Mouse (Mus musculus) olfactory bulb, adult 2 months (tissue): ENCODE results near the gene Stk38. TPM values are rescaled to one million over a fixed set of nuclear protein-coding genes. Genes with fewer than 3 reads are reported as not detected.

Source experiments
- H3K27ac ChIP-seq: fragments of 200-500 bp; 2 replicates; pipeline ENCODE4 v1.5.1; 2012; ENCODE audit warnings: low read depth, low read length; ENCODE audit not compliant: insufficient read depth
- H3K4me1 ChIP-seq: fragments of 200-500 bp; 2 replicates; pipeline ENCODE4 v1.6.1; 2012; ENCODE audit warnings: low read length; ENCODE audit not compliant: control insufficient read depth, insufficient read depth
- H3K4me3 ChIP-seq: fragments of 200-500 bp; 2 replicates; pipeline ENCODE4 v1.5.1; 2012; ENCODE audit warnings: mild to moderate bottlenecking, low read depth, low read length, moderate library complexity; ENCODE audit not compliant: insufficient read depth
- CTCF ChIP-seq: fragments of 200-500 bp; IDR thresholded peaks from 2 replicates; pipeline ENCODE4 v1.5.1; 2012; ENCODE audit warnings: low read depth, mild to moderate bottlenecking, low read length, moderate library complexity; ENCODE audit not compliant: insufficient read depth
- POLR2A ChIP-seq: fragments of 200-500 bp; IDR thresholded peaks from 2 replicates; pipeline ENCODE4 v1.6.1; 2012; ENCODE audit warnings: mild to moderate bottlenecking, low read depth, low read length, moderate library complexity; ENCODE audit not compliant: insufficient read depth
- WGBS: fragments of 180-500 bp; shearing (Covaris S2); methylation state at CpG from one replicate; pipeline ENCODE4 v1.1.7; 2018; 5-methylcytosine and 5-hydroxymethylcytosine counted together
- polyA plus RNA-seq: library from polyadenylated mRNA; stranded (reverse); fragments of >200 nt; gene quantifications from 2 replicates; pipeline ENCODE4 v1.2.4, GENCODE M21; 2012; ENCODE audit warnings: low replicate concordance; ENCODE audit not compliant: missing spikeins, insufficient read depth, insufficient read length

Gene Stk38
- polyA plus RNA-seq, 1 experiment, result 164 TPM

DNA sequence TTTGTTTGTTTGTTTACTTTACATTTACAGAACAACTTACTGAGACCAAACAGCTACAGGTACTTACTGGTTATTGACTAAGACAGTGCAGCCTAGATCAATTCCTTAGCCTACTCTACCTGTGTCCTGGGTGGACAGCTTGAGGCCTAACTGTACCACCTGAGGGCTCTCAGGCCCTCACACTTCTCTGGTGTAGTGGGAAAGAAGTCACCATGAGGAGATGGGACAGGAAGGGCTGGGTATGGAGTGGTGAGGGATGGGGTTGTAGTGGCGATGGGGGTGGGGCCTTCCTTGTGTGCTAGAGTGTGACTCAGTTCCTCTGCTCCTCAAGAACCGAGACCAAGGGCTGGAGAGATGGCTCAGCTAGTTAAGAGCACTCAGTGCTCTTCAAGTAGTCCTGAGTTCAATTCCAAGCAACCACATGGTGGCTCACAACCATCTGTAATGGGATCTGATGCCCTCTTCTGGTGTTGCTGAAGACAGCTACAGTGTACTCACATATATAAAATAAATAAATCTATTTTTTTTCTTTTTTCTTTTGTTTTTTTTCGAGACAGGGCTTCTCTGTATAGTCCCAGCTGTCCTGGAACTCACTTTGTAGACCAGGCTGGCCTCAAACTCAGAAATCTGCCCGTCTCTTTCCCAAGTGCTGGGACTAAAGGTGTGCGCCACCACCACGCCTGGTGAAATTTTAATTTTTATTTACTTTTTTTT, 22.7 kb upstream of the Stk38 start:
- TF ChIP-seq CTCF, result no peak
- no peak for TF ChIP-seq POLR2A
- WGBS, result 91% methylated on average over 6 of the region's 6 CpGs
- no peak overlapping the region for H3K27ac ChIP-seq
- peaks cover 3% of the 10 kb centered on the region; the same call in 1 of the 2 replicates for H3K4me1 ChIP-seq
- no peak overlapping the region for H3K4me3 ChIP-seq

DNA sequence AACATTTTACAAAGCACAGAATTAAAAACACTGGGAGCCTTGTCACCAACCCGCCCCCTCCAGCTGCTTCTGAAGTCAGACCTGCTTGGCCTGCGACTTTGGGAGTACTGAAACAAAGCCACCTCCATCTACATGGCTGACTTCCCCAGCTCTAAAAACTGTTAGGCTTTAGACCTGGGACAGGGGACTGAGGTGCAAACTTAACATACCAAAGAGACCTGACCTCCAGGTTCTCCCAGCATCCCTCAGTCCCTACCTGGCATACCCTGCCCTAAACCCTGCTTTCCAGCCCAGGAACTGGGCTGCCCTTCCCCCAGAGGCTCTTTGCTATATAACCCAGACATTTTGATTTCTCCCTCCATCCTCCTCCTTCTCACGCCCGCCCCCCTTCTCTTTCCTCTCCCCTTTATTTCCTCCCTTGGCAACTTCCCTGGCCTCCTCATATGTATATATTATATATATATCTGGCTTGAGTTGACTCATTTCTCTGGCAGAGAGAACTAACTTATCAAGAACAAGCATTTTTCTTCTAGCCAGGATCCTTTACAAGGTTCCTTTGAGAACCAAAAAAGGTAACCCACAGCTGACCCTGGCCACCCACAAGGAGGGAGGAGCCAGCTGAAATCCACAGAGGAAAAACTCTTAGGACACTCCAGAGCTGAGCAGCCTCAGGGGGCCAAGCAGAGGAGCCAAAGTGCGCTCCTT, 19.0 kb upstream of the Stk38 start:
- TF ChIP-seq POLR2A, result no peak
- TF ChIP-seq CTCF, result no peak
- WGBS, result 59% methylated on average over 5 of the region's 5 CpGs
- Histone ChIP-seq H3K4me1 (peaks cover 14% of the 10 kb centered on the region), H3K4me3 (no peak overlapping the region), H3K27ac (no peak overlapping the region)

DNA sequence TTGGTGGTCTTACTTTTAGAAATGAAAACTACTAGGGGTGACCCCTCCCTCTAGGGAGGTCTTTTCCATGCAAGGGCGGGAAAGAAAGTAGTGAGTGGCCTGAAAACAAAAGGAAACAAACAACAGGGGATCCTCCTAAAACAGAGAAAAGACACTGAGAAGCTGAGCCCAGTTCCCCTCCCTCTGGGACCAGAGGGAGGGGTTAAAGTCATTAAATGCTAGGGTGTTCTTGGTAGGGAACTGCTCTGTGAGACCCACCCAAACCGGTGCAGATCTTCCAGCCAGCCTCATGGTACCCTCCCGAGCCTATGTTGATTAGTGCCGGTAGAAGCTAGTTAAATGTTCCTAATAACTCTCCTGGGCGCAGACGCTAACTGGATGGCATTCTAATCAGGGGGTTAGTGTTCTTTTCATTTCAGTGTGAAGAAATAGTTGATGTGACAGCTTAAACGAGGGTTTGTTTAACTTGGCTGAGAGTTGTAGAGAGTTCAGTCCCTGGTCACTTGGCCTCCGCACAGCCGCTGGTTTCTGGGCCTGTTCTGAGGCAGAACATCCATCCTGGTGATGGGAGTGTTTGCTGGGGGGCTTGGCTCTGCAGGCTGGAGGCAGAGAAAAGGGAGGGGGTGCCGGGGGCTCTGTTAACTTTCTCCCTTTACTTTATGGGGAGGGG, 17.2 kb upstream of the Stk38 start:
- peaks cover 14% of the 10 kb centered on the region for H3K4me1 ChIP-seq
- TF ChIP-seq POLR2A (no peak), CTCF (no peak)
- WGBS, result 39% methylated on average over 10 of the region's 10 CpGs
- no peak overlapping the region for H3K4me3 ChIP-seq
- no peak overlapping the region for H3K27ac ChIP-seq

DNA sequence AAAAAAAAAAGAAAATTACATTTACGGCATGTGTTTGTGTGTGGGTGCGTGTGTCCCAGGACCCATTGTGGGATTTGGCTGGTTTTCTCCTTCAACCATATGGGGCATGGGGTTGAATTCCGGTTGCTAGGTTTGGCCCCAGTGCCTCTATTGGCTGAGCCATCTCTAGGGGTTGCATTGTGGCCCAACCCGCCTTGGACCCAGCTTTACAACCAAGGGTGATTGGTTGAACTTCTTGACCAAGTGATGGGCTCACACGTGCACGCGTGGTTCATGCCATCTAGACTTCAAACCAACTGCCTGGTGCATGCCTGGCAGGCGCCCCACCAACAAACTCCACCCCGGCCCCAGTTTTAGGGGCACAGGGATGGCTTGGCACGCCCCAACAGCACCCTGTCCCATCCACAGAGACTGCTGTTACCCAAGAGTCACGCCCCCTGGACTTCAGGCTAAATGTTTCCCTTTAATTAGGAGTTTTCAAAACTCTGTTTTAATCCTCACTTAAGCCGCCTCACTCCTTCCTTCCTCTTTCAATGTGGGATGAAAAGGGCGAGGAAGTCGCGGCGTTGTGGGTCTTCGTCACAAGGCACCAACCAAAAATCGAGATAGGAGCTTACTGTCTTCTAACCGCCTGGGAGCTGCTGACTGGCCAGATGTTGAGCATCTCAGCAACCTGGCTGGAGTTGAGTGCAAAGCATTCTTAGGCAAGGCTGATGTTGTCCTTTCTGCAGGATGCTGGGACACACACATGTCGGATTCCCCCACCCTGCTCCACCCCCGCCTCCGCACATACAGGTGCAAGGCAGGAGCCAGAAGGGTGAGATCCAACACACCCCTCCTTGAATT, 16.5 kb upstream of the Stk38 start:
- Histone ChIP-seq H3K4me1 (peaks cover 14% of the 10 kb centered on the region), H3K27ac (no peak overlapping the region), H3K4me3 (no peak overlapping the region)
- TF ChIP-seq POLR2A (no peak), CTCF (no peak)
- 61% methylated on average over 22 of the region's 22 CpGs for WGBS

DNA sequence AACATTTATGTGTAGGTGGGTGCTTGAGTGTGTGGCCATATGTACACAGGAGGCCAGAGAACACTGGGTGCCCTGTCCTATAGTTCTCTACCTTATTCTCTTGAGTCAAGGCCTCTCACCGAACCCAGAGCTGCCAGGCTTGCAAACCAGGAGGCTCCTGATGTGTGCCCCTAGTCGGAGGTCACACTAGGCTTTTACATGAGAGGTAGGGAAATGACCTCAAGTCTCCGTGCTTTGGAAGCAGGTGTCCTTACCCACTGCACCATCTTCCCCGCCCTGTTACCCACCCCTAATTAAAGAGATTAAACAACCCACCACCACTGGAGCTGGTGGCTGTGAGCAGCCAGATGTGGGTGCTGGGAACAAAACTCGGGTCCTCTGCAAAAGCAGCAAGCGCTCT, 15.6 kb upstream of the Stk38 start:
- Histone ChIP-seq H3K4me3 (no peak overlapping the region), H3K27ac (no peak overlapping the region), H3K4me1 (peaks cover 14% of the 10 kb centered on the region)
- TF ChIP-seq POLR2A (no peak), CTCF (no peak)
- WGBS, result 94% methylated on average over 6 of the region's 6 CpGs

DNA sequence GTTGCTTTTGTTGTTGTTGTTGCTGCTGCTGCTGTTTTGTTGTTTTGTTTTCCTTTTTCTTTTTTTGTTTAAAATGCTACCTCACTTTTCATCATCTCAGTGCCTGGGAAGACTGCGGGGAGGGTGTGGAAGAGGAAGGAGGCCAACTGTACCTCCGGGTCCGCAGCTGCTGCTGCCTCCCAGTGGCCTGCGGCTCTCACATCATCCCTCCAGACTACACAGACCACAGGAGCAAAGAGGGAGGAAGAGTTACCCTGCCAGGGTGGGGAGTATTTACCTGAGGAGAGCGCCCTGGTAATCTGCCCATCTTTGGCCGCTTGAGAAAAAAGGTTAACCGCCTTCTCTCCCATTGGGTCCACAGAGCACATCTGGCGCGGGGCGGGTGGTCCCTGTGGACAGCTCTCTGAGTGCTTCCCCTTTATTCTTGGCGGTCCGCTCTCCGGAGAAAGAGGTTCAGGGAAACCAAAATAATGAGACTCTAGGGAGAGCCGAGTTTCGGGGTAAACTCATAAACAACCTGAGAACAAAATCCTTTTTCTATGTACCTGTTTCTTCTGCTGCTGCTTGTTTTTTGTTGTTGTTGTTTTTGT, 14.5 kb upstream of the Stk38 start:
- H3K4me3 ChIP-seq, result no peak overlapping the region
- peaks cover 14% of the 10 kb centered on the region for H3K4me1 ChIP-seq
- WGBS, result 36% methylated on average over 15 of the region's 15 CpGs
- peak; percentile 48; the same call in 1 of the 2 replicates for TF ChIP-seq CTCF
- TF ChIP-seq POLR2A, result no peak
- H3K27ac ChIP-seq, result no peak overlapping the region

DNA sequence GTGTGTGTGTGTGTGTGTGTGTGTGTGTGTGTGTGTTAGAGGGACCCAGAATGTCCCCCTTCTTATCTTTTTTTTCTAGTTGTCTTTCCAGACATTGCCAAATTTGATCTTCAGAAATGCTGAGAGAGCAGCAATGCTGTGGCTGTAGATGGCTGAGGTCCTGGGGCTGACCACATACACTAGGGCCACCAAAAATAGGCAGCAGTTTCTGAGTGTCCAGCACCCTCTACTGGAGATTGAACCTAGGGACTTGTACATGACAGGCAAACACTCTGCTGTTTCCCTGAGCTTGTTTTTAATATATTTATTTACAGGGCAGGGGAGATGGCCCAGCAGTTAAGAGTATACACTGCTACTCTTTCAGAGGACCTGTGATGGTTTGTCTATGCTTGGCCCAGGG, 12.6 kb upstream of the Stk38 start:
- TF ChIP-seq POLR2A (no peak), CTCF (no peak)
- H3K27ac ChIP-seq, result no peak overlapping the region
- H3K4me1 ChIP-seq, result peaks cover 11% of the 10 kb centered on the region
- H3K4me3 ChIP-seq, result no peak overlapping the region

DNA sequence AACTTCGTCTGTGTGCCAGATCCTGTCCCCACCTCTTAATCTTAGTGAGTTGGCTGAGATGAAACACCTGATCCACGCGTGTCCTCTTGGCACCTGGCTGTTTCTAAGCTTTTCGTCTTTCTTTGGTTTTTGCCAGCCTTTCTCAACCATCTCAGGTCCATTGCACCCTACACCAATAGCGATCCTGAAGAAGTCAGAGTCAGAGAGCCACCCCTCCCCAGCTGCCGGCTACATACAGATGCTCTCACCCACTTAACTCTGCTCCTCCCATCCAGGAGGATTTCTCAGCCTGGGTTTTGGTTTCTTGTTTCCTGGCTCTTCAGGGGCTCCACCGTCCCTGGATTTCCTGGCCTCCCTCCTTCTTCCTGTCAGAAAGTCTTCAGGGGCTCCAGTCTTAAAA, 11.6 kb upstream of the Stk38 start:
- H3K27ac ChIP-seq, result no peak overlapping the region
- H3K4me3 ChIP-seq, result no peak overlapping the region
- 81% methylated on average over 7 of the region's 7 CpGs for WGBS
- TF ChIP-seq CTCF (no peak), POLR2A (no peak)
- peaks cover 9% of the 10 kb centered on the region for H3K4me1 ChIP-seq
